Mouse (Mus musculus) bone marrow macrophage, adult 2 months (primary cell): ENCODE measurements around the gene Prrt3.

Experiments
- CTCF ChIP-seq: IDR thresholded peaks from 2 replicates; pipeline ENCODE4 v1.5.1; 2012; ENCODE audit warnings: low read depth, mild to moderate bottlenecking, low read length, moderate library complexity
- POLR2A ChIP-seq: IDR thresholded peaks from 2 replicates; pipeline ENCODE4 v1.6.1; 2012; ENCODE audit warnings: mild to moderate bottlenecking, low read depth, low read length, borderline replicate concordance

DNA sequence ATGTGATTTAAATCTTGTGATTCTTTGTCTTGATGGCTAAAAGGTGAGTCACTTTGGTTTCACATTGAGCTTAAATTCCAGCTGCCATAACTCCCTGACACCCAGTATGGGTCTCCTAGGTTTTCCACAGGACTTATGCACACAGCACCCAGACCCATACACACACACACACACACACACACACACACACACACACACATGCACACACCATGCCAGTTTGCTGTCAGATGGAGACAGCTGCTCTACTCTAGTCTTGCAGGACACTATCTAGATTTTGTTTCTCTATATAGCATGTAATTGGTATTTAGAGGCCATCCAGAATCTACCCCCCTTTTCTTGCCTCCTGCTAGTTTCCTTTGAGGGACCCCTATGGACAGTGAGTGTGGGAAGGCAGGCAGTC is 5.4 kb upstream of the Prrt3 start:
- TF ChIP-seq POLR2A, result no peak
- no peak for TF ChIP-seq CTCF
